Mouse (Mus musculus): ENCODE results near the gene Slc1a5.

Slc1a5 gene

DNA sequence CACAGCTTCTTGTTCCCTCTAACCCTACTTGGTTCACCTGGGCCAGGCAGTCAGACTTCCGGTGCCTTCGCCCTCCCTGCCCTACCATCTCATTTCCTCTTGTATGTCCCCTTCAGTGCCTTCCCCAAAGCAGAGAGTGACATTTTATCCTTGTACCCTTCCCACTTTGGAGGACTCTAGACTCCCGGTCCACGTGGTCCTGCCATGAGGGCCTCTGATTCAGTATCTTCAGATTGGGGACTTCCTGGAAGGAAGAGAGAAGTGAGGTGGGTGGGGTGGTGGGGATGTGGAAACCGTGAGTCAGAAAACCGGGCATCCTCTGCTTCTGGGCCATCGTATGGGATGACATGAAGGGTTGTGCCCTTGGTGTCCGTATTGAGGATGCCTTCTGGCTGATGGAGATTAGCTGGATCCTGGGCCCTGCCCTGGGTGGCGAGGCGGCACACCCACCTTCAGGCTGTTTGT, 2.1 kb downstream of the Slc1a5 start:
- no peak for DNase-seq

DNA sequence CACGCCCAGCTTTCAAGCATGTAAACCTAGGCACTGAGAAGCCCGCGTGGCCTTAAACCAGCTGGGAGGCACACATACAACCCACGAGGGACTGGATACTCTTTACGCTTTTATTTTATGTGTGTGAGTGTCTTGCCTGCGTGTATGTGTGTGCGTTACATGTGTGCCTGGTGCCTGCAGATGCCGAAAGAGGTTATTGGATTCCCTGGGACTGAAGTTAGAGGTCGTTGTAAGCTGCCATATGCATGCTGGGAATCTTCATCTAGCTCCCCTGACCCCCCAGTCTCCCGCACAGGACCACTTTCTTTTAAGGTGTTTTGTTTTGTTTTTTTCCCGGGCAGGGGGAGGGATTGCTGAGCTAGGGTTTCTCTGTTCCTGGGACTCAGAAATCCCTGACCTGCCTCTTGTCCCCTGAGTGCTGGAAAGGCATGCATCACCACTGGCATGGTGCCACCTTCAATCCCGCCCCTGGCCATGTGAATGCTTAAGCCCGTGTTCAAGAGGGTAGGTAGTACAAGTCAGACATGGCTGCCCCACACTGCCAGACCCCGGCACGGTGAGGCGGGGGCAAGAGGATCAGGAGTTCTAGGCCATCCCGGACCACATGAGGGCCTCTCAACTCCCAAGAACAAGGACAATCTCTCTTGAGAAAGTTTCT, 2.7 kb downstream of the Slc1a5 start:
- DNase-seq = no peak

DNA sequence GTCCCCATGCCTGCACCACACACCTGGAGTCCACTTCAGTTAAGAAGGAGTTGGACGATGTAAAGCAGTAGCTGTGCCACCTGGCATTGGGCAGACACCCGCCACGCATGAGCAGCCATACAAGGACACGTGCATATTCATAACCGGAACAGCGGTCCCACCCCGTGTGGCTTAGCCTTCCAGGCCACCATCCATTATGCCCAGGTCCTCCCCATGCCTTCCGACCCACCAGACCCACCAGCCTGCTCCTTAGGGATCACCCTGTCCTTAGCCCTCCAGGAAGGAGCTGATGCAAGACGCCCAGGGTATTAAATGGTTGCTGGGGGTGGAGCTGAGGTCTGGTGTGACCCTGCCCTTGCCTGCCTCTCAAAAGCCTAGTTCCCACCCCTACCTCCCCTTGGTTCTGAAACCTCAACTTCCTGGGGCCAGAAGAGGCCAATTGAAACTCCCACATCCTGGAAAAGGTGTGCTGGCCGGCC, 3.4 kb downstream of the Slc1a5 start:
- DNase-seq = no peak

DNA sequence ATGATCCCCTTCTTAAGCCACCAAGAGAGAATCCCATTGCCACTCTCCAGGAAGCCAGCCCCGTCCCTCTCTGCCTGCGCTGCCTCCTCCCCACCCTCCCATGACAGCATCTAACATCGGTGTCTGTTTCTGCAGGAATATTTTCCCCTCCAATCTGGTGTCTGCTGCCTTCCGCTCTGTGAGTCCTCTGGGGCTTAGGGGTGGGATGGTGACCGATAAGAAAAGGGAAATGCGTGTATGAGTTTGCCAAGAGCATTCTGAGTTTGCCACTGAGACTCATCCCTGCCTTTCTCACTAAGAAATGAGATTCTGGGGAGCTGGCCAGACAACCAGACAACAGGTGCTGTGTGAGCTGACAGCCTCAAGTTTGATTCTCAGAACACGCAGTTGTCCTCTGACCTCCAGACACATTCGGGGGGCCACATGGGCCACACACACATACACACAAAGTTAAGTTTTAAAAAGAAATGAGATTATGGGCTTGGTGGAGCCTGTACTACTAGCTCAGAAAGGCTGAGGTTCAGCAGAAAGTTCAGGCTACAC, 4.5 kb downstream of the Slc1a5 start:
- DNase-seq = no peak

DNA sequence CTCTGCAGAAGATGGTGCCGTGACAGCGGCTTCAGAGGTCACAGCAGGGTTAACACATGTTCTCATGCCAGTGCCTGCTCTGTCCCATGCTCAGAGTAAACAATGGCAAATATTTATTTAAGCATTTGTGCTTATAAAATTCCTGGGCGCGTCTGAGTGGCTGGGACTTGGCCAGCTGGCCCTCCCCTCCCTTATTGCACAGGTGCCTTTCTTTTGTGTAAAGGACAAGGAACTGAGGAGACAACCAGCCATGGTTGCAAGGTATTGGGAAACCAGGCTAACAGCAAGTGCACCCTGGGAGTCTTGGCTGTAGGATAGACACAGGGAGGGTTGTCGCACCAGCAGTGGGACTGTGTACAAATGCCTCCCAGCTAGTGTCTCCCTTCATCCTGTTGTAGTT, 11.2 kb downstream of the Slc1a5 start:
- DNase-seq = no peak

DNA sequence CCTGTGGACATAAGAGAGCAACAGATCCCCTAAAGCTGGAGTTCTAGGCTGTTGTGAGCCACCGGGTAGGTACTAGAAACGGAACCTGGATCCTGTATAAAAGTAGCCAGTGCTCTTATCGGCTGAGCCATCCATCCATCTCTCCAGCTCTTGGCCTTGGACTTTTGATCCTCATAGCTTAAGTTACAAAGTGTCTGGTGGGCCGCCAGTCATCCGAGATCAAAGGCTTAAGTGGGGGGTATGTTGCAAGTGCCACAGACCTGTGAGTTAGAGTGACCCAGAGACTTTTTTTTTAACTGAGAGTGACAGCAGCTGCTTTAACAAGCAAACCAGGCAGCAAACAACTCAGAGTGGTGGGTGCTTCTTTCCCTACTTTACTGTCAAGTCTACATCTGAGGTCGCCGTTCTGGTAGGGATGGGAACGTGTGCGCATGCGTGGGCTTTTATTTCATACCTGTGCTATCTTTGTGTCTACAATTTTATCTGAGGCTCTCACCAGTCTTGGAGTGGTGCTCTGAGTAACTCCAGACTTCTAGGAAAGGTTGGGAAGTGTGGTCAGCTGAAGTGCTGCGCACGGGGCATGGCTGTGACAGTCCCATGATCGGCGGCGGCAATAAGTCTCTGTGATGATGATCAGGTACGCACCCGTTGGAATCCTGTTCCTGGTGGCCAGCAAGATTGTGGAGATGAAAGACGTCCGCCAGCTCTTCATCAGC, 12.0 kb downstream of the Slc1a5 start:
- DNase-seq = no peak

DNA sequence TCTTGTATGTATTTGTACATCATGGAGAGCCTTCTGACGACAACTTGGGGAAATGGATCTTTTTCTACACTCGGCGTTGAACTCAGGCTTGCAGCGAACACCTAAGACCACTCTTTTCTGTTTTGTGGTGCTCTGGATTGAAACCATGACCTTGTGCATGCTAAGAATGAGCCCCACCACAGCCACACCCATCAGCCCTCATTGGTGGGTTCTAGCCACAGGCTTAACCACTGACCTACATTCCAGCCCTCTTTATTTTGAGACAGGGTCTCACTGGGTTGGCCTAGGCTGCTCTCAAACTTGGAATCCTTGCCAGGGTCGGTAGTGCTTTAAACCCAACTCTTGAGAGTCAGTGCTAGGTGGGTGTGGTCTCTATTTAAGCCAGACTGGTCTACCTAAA, 13.7 kb downstream of the Slc1a5 start:
- no peak for DNase-seq

DNA sequence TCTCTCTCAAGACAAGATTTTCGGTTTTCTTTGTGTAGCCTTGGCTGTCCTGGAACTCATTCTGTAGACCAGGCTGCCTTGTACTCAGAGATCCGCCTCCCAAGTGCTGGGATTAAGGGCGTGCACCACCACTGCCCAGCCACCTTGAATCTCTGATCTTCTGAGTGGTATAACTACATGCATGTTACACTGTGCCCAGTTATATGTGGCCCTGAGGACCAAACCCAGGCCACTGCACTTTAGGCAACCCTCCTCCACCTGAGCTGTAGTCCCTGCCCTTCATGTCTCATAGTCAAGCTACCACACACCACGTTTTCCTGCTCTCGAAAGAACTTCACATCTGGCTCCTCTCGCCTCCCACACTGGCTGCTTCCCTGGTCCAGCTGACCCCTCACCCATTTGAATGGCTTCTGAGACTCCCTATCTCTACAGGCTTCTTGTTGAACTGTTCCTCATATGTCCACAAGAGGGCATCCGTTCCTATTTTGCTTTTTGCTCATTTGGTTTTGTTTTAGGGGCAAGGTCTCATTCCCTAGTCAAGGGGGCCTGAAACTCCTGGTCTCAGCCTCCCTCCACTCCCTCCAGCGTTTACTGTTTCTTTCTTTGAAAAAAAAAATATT, 23.4 kb downstream of the Slc1a5 start:
- DNase-seq = peak; percentile 58

DNA sequence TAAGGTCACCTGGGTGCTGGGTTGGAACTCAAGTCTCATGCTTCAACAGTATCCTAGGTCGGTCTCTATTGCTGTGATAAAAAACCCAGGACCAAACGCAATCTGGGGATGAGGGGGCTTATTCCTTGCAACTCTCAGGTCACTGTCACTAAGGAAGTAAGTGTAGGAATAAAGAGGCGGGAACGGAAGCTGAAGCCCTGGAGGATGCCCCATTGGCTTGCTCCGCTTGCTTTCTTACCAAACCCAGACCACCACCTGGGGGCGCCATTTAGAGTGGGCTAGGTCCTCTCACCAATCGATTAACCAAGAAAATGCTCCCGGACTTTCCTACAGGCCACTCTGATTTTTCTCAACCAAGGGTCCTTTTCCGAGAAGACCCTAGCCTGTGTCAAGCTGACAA, 26.8 kb downstream of the Slc1a5 start:
- DNase-seq = no peak

DNA sequence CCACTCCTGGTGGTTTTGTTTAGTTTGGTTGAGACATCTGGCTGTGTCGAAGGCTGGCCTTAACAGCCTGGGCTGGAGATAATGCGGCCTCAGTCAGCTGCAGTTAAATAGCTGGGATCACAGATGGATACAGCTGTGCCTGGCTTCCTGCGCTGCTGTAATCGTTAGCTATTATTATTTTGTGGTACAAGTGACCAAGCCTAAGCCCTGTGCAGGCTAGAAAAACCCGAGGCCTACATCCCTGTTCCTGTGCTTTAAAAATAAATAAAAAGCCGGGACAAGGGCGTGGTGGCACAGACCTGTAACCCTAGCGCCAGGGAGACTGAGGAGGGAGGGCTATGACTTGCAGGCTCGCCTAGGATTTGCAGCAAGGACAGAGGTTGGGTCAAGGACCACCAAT, 27.5 kb downstream of the Slc1a5 start:
- no peak for DNase-seq

DNA sequence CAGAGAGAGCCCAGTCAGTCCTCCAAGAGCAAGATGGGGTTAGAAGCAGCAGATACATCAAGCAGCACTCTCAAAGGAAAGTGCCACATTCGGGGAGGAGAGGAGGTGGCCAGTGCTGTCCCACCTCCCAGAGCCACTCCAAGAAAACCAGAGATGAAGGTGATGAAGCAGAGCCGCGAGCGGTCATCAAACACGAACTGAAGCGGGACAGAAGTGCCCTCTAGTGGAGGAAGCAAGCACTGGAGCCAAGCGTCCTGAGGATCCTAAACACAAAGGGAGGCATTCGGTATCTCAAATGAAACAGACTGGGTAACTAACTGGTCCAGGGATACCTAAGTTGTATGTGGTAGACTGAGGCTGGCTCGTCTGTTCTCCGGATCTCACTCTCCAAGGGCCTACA, 28.6 kb downstream of the Slc1a5 start:
- peak; percentile 80 for DNase-seq

DNA sequence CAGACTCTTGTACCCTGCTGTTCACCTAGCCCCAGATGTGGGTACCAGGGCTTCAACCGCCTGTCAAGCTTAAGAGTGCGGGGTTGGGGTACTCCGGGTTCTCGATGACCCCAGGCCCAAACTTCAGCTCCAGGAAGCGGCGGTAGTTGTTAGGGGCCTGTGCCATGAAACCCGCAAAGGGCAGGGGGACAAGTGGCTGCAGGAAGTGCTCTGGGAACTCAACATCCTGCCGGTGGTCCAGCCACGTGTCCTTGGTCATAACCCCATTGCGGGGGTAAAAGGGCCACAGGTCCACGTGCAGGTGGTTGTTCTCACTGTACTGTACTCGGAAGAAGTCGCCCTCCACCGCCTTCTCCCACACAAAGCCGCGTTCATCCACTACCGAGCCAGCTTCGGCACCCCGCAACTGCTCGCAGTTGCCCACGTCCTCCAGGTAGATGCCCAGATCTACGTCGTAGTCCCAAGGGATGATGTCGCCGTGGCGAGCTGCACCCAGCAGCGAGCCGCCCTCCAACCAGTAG, 29.3 kb downstream of the Slc1a5 start:
- no peak for DNase-seq

DNA sequence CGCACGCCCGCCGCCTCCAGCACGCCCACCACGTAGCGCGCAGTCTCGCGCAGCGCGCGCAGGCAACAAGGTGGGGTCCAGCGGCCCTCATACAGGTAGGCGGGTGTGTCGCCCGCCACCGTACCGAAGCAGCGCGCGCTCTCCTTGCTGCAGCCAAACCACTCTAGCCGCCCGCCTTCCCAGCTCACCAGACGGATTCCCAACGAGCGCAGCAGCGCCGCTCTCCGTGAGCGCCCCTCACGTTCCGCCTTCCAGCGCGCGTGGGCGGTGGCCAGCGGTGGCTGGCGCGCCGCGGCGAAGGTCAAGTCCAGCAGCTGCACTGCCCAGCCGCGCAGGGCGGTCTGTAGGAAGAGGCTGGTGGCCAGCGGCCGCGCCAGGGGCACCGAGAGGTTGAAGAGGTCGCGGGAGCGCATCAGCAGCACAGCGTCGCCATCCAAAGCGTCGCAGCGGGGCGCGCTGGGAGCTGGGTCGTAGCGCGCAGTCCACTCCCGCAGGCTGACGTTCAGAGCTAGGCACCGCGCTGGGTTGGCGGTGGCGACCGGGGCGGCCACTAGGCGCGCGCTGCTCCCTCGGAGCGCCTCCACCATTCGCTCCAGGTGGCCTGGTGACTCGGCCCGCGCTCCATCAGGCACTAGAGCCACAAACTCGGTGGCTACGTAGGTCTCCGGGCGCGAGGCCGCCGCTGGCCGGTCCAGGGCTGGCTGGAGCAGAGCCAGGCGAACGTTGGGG, 29.9 kb downstream of the Slc1a5 start:
- DNase-seq = peak; percentile 81

DNA sequence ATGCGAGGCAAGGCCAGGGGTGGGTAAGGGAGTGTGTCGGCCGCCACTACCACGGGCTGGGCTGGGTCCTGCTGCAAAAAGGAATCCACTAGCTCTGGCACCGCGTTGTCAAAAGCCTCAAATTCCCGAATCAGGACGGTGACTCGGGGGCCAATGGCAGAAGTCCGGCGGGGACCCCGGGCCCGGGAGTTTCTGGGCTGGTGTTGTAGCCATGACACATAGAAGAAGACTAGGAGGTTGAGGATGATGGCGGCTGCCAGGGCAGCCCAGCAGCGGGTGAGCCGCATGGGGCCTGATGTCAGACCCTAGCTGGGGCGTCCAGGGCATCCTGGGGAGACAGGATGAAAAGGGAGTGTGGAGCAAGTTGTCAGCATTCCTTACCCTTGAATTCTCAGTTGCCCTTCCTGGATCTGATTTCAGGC, 30.5 kb downstream of the Slc1a5 start:
- DNase-seq = no peak

DNA sequence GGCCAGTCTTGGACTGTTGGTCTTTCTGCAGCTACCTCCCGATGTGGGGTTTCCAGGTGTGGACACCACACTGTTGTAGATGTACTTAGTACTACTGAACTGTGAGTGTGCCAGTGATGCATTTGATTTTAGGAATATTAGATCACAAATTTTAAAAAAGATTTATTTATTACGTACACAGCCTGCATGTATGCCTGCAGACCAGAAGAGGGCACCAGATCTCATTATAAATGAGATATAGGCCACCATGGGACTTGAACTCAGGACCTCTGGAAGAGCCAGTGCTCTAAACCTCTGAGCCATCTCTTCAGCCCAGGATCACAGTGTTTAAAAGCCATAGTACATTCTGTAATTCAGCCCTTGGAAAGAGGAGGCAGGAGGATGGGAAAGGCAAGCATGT, 31.4 kb downstream of the Slc1a5 start:
- DNase-seq = no peak

DNA sequence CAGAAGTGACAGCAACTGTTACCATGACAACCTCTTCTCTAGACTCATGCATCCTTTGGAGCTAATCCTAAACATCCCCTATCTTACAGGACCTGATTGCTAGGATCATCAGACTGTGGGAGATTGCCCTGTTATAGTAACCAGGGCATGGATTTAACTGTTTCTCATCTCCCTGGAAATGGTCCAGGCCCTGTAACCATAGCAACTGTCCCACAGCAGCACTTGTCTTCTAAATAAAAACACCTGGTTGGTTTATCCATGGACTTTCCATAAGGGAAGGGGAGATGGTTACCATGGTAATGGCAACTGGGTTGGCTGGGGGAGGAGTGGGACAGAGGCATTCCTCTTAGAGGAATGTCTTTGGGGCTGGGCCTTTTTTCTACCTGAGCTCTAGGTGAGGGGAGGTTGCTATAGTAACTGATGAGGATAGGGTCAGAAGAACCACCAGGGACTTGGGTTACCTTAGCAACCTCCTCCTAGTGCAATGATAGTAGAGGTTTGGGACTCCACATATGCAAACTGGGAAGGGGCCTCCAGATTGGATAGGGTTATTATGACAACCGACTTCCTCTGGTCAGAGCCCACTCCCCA, 34.3 kb downstream of the Slc1a5 start, which contains the start of gene Strn4:
Gene Strn4 (plus strand): TSS at position 539 of the 591 bp plus-strand sequence.
- peak; percentile 76 for DNase-seq

DNA sequence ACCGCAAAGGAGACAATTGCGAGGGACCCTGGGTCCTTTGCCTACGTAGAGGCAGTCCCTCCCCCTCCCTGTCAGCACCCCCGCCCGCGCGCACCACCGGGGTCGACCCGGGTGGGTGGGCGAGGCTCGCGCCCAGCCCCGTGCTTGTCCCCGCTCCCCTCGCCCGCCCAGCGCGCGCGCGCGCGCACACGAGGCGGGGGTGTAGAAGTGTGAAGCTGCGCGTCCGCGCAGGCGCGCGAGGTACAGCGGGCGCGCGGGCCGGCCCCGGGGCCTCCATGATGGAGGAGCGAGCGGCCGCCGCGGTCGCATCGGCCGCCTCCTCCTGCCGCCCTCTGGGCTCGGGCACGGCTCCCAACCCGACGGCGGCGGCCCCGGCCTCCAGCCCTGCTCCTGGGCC, 34.9 kb downstream of the Slc1a5 start:
- DNase-seq = peak; percentile 96

DNA sequence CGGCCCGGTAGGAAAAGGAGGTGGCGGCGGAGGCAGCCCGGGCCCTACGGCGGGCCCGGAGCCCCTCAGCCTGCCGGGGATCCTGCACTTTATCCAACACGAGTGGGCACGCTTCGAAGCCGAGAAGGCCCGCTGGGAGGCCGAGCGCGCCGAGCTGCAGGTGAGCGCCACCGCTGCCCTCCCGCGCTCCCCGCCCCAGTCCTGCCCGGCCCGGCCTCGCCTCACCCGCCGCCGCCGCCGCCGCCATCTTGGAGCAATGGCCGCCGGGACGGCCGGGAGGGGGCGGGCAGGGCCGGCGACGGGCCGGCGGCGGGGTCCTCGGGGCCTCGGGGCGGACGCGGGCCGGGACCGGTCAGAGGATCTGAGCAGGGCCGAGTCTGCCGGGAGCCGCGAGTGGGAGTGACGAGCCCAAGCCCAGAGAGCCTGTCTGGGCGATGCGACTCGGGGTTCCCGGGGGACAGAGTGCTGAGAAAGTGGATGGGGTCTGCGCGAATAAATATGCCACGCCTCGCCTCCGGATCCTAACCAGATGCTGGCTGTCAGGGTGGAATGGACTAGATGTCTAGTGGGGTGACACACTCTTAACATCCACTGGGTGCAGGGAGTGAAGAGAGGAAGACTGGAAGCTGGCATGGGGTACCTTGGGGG, 35.5 kb downstream of the Slc1a5 start, which contains the start of gene Fkrp:
Gene Fkrp (minus strand): TSS at position 258 of the 648 bp plus-strand sequence.
- DNase-seq = peak; percentile 71

DNA sequence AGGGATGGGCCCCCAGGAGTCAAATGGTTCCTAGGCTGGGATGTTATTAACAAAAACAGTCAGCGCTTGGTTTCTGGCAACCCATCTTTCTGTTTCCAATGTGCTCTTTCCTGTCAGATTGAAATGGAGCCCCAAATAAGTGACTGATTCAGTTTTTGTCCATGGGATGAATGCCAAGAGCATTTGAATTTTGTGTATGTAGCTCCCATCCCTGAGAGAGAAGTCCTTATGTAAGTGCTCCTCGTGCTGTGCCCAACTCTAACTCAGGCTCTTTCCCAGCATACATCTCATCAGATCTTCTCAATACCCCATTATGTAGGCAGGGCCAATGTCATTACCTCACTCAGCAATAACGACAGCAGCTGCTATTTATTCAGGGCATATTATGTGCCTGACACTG, 36.6 kb downstream of the Slc1a5 start:
- DNase-seq = no peak

DNA sequence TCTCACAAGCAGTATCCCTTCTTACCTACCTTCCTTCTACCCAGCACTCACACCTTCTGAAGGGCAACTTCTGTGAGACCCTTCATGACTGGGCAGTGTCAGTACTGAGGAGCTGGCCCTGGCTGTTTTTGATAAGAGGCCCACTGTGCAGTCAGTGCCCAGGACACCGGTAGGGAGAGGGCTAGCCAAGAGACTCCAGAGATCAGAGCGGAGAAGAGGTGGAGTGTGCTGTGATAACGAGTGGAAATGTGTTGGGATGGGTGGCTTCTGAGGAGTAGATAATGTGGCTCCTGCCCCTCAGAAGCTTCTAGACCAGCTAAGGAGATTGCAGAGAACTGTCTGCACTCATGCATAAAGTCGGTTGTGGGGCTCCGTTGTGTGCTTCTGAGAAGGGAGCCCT, 38.7 kb downstream of the Slc1a5 start:
- DNase-seq = no peak

DNA sequence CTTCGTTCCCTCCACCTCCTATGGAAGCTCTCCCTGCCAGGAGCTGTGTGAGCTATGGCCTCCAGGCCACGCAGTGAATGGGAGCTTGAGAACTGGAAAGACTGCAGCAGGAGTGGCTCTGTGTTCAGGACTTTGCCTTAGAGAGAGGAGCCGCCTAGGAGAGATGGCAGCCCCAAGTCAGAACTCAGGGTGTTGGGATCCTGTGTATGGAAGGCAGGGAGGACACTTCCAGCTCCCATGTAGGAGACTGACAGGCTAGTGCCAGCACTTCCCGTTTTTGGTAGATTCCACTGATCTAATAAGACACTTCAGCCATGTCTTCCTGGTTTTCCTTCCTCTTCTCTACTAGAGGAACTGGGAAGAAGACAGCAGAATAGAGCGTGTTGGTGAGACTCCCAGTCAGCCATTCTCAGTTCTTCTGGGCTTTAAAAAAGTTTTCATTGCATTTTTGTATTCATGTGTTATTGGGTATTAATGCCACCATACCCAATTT, 39.2 kb downstream of the Slc1a5 start:
- no peak for DNase-seq

All from embryo, embryonic 11 days (tissue).